Mouse (Mus musculus) regulatory T cell (primary cell): Measurements from ENCODE around the gene Slc25a48.

Source experiments
- in situ Hi-C: fragments of 300-600 bp; cut with MboI, MseI; formaldehyde crosslinking; loops from one replicate; pipeline ENCODE4 v1.15.1; 2025; ENCODE audit warnings: high pct_unique_total_duplicates

Slc25a48 gene

DNA sequence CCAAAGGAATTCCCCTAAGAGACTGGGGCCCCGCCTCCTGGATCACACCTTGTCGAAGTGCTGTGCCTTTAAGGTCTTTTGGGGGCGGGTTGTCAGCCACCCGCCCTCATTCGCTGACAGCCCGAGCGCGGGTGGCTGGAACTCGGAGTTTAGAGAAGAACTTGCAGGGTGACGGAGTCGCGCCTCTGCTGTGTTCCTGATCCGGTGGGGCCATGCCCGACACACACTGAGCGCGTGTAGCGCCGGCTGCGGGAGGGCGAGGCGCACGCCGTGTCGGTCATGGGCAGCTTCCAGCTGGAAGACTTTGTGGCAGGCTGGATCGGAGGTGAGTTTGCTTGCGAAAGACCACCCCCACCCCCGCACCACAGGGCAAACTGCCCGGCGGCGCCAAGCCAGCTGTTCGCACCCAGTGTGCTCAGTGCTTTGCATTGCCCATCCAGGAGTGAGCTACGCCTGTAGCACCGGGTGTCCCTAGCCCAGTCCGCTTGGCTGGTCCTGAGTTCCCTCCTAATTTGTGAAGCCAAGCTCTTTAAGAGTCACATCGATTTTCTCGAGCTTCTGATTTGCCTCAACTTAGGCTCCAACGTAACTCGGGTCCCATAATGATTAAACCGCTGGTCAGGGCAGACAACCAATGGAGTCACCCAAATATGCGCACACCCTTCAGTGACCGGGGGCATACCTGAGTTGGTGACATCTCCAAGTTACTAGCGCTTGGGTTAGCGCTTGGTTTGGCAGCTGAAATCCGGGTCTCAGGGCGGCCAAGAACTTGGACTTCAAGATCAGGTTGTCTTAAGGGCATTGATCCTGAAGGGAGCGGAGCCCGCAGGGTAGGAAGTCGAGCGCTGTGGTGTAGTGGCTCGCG lies at the start of gene Slc25a48:
TSS of gene Slc25a48 (plus strand) at position 145 of the 865 bp plus-strand sequence.
- in situ Hi-C loops, result no loop called here

DNA sequence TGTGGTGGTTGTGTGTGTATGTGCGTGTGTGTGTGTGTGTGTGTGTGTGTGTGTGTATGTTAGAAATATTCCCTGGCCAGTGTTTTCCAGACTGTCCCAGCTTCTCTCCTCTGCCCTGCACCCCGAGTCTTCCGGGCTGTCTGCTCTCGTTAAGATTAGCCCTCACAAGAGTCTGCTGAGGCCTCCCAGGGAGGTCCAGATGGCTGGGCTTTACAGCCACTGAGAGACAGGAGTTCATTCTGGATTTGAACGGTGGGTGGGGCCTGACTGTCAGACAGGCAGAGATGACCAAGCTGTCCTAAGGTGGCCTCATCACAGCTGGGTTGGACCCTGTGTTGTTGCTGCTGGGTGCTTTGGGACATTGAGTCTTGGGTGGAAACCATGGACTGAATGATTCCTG lies 40.6 kb upstream of the Slc25a48 start:
- in situ Hi-C loops, result loop anchor here (5.0 kb wide), 1 partner anchor 555 kb away; no protein-coding TSS in a partner anchor

DNA sequence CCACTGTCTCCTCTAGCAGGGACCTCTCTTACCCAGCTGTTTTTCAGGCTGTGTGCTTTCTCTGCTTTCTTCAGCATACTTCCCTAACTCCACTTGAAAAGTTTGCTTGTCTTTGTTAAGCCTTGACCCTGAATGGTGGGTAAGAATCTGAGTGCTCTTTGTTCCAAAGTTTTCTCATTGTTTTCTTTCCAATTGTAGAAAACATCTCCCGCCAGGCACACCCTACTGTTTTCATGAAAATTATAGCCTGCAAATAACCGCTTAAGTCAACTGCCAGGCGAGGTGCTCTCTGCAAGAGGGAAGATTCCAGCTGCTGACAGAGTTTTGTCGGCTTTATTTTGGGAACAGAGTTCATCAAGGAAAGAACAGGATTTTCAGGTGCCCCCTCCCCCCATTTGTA lies 37.0 kb upstream of the Slc25a48 start:
- in situ Hi-C loops, result no loop called here

DNA sequence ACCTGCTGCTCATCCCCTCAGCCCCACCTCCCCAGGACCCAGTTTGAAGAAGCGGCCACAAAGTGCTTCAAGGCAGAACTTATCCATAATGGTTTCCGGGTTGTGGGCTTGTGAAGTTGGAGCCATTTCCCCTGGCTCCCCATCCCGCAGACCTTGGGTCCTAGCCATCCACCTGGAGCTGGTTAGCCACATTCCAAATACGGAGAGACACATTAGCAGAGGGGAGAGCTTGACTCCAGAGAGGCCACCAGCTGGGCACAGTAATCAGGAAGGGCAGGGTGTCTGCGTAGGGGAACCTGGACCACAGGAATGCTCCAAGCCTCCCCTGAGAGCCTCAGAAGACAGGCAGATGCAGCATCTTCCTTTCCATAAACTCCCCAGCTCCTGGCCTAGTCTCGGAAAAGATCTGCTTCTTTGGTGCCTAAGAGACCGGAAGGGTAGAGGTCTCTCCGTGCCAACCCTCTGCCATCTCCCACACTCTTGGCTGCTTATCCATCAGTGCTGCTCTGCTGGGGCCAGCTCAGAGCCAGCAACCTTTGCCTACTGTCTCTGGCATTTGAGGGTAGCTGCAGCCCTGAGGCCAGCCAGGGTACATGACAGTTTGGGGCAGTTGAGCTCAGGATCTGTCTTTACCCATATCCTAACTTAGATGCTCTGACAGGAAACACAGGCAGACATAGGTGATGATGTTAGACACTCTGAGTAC lies 34.6 kb upstream of the Slc25a48 start:
- in situ Hi-C loops, result no loop called here

DNA sequence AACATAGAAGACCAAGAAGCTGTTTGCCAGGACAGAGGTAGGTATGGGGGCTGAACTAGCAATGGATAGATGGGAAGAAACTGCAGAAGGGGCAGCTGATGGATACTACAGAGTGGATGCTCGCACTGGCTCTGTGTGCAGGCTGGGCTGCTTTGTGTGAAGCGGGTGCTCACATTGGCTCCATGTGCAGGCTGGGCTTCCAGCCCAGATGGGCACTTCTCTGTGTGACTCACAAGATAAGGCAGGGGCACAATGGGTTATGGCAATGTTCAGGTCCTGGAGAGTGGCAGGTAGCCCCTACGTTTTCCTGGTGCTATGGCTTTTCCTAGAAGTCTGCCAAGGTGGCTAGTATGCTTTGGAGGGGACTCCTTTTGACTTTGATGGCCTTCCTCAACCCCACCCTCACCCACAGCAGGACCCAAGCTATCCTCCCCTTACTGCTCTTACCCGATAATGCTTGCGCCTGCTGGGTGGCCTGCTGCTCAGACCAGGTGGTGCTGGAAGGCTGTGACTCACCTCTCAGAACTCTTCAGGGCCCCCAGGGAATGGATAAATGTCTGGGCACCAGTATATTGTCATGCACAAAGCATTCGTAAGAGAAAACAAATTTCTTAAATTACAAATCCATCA lies 33.5 kb upstream of the Slc25a48 start:
- in situ Hi-C loops, result no loop called here

DNA sequence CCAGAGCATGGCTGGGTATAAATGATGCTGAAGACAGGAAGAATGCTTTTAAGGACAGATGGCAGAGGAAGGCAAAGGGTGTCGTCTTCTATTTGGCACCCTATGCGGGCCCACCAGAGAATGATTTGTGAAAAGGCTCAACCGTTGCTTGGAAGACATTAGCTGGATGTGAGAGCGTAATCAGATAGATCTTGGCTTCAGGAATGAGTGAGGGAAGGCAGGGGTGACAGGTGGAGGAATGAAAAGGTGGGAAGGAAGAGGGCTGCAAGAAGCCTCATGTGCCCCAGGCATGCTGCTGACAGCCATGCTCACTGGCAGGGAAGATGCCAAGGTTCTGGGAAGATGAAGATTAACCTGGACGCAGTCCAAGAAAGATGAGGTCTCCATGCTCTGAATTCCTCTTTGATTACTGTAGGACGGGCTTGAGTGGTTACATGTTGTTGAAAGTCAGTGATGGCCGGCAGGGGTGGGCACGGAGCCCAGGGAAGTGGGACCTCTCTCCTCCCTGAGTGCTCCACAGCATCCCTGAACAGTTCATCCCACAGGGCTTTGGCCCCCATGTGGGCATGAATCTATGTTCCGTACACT lies 25.8 kb upstream of the Slc25a48 start:
- in situ Hi-C loops, result no loop called here

DNA sequence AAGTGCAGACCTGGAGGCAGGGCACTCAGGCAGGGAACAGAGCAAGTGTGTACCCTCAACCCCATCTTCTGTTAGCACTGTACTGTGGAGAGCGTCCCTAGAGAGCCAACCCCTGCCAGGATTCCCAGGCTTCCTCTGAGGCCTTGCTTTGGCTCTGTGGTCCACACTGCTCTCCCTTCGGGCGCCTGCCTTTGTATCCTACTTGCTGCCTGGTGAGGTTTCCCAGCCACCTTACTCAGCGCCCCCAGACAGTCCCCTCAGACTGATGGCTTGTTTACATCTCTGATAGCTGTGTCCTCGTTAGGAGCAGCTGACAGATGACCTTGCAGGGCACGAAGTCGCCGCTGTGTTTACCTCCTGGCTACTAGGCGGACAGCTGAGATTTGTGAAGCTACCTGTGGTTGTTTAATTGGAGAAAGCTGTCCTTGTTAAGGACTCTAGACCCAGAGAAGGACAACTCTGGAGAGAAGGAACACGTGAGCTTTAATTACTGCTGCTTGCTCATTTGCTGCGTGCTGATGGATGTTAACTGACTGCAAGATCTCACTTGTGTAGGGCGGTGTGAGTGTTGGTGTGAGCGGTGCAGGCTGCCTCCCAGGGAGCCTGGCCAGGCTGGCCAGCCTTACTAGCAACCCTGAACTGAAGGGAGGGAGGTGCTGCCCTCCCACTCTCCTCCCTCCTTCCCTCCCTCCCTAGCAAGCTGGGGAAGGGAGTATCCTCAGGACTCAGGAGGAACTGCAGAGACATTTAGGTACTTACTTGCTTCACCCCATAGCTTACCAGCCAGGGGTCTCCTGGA lies 19.3 kb upstream of the Slc25a48 start:
- in situ Hi-C loops, result no loop called here

DNA sequence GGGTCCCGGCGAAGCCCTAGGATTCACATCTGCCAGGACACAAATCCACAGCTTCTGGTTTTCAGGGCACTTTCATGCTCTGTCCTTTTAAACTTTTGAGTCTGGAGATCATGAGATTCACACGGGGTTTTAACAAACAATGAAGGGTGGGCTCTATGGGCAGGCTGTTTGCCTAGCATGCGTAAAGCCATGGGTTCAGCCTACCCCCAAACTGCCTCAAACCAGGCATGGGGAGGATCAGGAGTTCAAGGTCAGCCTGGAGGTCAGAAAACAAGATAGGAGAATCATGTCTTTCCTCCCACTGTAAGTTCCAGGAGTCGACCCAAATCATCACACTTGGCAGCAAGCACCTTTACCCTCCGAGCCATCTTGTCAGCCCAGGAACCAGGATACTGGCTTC lies 18.6 kb upstream of the Slc25a48 start:
- in situ Hi-C loops, result no loop called here

DNA sequence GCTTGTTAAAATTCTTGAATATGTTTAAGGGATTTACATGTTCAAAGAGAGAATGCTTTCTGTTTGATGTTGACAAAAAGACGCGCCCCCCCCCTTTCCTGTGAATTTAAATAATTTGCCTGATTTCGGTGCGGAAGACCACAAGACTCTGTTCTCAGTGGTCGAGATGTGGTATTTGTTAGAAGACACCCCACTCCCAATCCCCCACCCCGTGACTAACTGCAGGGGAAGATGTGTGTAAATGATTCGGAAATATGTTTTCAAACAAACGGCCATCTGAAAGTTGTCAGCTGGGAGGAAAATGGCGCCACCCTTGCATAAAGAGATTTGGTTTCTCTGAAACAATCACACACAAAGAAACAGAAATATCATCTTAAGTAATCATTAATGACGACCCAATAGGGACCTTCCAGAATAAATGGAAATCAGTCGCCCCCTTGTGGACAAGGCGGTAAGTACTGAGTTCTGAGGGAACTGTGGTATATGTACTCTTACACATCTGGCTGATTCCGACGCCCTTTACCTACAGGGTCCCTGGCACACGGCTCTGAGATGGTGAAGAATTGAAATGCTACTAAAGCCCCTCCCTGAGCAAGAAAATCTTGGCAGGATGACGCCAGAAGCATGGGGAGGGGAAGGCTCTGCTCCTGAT lies 16.0 kb upstream of the Slc25a48 start:
- in situ Hi-C loops, result no loop called here

DNA sequence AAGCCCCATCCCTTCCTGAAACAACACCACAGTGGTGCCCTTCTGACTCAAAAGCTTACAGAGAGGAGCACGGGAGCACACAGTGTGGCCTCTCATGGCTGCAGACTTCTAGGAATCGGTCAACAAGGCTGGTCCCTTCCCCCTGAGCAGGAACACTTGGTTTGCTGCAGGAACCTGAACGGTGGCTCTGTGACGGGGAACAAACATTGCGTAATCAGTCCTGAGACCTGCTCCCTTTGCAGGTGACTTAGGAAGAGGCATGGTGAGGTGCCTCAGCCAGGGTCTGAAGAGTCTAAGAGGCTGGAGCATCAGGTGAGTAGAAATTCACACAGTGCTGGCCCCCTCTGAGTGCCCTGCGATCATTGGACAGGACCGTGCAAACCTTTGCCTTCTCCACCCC lies 12.2 kb upstream of the Slc25a48 start:
- in situ Hi-C loops, result loop anchor here (5.0 kb wide), 1 partner anchor 224 kb away; no protein-coding TSS in a partner anchor

DNA sequence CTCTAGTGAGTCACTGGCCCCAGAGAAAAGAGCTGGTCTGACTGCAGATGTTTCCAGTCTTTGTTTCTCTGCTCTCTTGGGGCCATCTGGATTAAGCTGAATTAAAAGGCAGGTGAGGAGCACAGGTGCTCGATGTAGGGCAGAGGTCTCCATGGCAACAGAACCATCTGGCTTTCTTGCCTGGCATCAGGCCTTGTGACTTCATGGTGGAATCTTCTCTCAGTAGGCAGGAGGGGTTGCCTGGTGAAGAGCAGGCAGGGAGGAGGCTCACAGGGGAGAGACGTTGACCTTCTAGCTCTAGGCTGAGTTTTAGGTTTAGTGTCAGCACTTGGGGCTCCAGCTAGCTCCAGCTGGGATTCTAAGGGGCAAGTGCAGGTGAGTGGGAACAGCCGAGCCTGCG lies 11.8 kb upstream of the Slc25a48 start, which contains the start of gene Gm3045:
TSS of gene Gm3045 (plus strand) at position 230 of the 400 bp plus-strand sequence.
- in situ Hi-C loops, result loop anchor here (5.0 kb wide), 1 partner anchor 224 kb away; no protein-coding TSS in a partner anchor

DNA sequence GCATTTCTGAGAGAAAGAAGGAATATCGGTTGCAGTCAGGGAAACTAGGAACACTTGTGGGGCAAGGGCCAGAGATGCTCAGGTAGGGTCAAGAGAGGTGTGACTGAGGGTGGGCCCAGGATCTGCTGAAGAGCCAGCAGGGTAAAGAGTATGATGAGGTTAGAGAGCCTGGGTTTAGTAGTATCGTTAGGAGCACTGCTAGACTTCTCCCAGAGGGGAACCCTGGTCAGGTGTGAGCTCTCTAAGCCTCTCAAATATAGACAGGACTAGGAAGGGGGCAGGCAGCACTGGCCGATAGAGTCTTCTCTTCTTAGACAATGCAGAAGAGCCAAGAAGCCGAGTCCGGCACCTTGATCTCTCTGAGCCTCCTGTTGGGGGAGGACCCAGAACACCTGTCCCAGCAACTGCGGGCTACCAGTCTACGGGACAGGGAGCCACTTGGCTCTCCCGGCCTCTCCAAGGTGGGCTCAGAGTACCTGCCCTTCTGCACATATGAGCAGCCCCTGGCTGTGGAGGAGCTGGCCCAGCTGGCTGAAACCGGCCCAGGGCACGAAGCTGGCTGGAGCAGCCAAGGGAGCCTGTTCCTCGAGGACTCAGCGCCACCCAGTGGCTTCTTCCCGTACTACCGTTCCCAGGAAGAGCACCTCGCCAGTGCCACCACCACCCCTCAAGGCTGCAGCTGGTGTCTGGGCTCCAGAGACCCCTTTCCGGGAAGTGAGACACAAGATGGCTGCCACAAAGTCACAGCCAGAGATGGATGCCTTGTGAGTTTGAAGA lies 9.2 kb upstream of the Slc25a48 start:
- in situ Hi-C loops, result loop anchor here (5.0 kb wide), 1 partner anchor 227 kb away; no protein-coding TSS in a partner anchor

DNA sequence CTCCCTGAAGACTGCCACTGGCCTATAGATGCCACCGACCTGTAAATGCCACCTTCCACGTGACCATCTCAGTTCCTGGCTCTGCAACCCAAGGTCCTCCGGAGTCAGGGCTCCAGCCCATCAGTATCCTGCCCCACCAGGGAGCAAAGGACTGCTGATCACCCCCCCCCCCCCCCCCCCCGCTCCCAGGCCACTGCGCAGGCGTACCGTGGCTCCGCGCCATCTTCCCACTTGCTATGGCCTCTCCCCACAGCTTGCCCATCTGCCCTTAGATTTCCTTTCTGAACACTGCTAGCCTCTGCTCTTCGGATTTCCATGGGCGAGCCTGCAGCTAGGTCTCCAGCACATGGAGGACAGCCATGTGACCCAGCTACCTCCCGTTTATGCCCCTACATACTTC lies 5.7 kb upstream of the Slc25a48 start:
- in situ Hi-C loops, result loop anchor here (5.0 kb wide), 1 partner anchor 140 kb away; no protein-coding TSS in a partner anchor

DNA sequence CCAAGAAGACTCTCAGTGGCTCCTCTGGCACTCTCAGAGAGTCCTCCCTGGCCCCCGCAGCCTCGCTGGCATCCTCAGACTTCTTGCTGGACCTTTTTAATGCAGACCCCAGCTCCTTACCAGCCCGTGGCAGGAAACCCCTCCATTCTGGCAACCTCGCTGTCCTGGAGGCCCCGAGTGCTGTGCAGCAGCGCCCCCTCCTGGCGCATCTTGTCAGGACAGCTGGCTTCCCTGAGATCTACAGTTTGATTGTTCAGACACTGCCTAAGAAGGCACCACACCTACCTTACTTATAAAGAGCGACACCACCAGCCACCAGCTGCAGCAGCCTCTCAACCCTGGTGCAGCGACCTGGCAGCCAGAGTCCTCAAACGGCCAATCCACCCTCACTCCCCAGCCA lies 4.7 kb upstream of the Slc25a48 start:
- in situ Hi-C loops, result loop anchor here (5.0 kb wide), 1 partner anchor 141 kb away; no protein-coding TSS in a partner anchor

DNA sequence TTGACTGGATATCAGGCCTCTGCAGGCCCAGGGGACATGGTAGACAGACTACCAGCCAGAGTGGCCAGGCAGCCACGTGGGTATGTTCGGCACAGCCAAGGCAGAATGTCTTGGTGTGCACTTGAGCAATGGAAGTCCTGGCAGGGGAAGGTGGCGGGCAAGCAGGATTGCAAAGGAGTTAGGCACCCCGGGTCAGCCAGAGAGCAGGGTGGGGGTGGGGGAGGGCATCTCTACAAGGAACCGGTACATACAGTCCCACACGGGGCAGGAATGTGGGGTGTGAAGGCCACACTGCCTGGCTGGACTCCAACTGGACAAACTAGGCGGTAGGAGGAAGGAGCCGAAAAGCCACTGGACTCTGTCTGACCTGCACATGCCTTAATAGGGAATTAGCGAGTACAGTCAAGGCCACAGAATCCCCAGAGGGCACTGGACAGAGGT lies 3.8 kb upstream of the Slc25a48 start:
- in situ Hi-C loops, result loop anchor here (5.0 kb wide), 1 partner anchor 142 kb away; no protein-coding TSS in a partner anchor

DNA sequence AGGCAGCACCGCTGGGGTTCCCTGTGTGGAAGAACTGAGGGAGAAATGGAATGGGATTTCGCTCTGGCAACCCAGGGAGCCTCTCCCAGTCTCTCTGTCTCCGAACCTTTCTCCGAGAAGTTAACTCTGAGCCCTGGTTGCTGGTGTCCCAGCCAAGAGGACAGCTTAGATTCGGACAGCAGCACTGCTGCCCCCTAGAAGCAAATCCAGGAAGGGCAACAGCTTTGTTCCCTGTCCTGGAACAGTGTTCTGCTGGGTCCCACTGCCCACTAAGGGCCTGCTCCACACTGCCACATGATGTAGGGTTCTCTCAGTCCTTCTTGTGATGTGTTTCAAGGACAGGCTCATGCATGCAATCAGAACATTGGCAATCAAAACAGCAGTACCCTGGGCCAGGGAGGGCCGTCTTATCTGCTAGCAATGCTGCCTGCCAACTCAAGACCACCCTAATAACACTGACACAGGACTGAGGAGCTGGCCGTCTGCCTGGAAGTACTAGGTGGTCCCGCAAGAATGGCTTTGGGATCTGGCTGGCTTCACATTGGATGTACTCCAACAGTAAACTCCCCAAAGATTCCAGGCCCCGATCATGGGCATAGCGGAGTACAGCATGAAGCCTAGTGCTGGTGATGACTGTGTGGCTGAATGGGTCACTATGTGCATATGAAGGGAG lies 2.4 kb upstream of the Slc25a48 start:
- in situ Hi-C loops, result no loop called here

DNA sequence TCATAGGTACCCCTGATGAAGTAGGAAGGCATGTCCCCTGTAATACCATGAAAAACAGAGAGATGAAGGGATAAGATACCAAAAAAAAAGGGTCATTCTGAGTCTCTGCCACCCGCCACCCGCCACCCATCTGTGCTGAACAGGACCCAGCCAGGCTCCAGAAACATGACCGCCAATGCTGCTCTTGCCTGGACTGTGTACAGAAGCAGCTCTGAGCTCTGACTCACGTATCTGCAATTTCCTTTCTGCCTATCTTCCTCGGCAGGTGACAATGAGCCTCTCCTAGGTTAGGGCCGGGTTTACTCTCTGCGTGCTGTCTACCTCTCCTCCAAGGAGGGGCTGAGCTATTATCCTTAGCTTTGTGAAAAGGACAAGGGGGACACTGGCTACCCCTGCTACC lies 5.3 kb downstream of the Slc25a48 start:
- in situ Hi-C loops, result no loop called here

DNA sequence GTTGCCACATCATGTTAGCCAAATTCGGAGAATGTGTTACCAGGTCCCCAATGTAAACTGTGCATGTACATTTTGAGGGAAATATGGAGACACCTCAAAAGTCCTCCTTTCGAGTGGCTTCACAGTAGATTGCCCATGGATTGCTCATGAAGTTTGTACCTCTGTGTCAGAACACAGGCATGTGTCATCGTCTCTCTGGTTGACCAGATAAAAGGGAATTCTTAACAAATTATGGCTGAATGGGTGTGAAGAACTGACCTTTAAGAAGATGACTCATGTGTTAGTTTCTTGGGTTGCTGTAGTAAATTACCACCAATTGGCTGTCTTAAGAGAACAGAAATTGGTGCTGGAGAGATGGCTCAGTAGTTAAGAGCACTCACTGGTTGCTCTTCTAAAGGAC lies 6.0 kb downstream of the Slc25a48 start:
- in situ Hi-C loops, result no loop called here

DNA sequence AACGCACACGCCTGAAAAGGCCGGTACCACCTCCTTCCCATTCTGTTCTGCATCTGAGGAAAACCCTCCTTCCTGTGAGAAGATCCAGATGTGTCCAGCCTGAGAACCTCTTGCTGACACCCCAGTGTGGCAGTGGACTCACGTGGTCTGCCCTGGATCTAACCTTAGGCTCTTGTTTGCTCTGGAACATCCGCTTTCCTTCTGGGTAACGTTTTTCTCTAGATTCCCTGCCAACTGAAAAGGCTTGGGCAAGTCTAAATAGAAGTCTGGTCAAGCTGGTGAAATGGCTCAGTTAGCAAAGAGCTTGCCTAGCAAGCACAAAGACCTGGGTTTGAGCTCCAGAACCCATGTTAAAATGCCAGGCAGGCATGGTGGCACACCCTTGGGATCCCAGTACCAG lies 6.8 kb downstream of the Slc25a48 start:
- in situ Hi-C loops, result no loop called here
